Mouse (Mus musculus): Measurements from ENCODE around the gene Dlx2. TPM values are rescaled to one million over a fixed set of nuclear protein-coding genes. Genes with fewer than 3 reads are reported as not detected.
A peak's percentile ranks its signal among the peaks of the same experiment; 100 is the strongest.

The Dlx2 gene
- total and polyA plus RNA-seq, 3 experiments = not detected

DNA sequence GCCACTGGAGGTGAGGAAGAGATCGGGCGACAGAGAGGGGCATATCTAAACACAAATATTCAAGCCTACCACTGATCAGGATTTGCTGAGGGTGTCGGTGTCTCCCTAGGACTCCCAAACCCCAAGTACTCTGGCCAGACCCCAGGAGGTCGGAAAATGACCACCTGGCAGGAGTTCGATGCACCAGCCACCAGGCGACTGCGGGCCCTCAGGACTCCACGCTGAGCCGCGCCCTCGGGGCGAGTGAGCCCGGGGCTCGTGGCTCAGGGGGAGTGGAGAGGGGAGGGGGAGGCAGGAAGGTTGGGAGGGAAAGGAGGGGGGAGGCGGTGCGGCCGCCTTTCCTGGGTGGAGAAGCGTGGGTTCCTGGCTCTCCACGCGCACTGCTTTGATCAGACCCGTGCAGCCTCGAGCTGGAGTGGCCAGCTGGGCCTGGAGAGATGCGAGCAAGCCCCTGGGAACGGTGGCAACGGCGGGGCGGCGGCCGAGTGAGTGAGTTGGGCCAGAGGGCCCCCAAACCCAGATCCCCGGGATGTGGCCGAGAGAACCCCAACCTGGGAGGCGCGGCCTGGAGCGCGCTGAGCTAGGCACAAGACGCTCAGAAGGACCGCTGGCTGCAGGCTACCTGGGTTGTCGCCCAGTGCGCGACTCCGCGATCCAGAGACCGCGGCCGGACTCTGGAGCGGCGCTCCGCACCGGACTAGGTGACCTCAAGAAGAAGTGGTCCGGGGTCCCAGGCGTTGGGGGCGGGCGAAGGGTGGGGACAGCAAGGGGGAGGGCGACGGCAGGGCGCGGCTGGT is 17.6 kb downstream of the Dlx2 start:
- ATAC-seq (ENCODE audit: extremely low read depth, insufficient number of reproducible peaks, low FRiP score, poor library complexity, severe bottlenecking) (no peak), DNase-seq (ENCODE audit: low spot score) (peak; percentile 69)
- peaks cover 58% of the 10 kb centered on the region for H3K4me1 ChIP-seq (ENCODE audit: insufficient read depth, low read depth, low read length)
- peaks cover 12% of the 10 kb centered on the region for H3K36me3 ChIP-seq (replicated peaks)
- H3K27me3 ChIP-seq (ENCODE audit: insufficient read depth, low read length) = peaks cover 53% of the 10 kb centered on the region
- H3K9me3 ChIP-seq (replicated peaks) = no peaks in the 10 kb centered on the region
- H3K4me3 ChIP-seq (ENCODE audit: low read depth, low read length) = peak overlapping the region; percentile 76
- TF ChIP-seq GATA1 (IDR thresholded peaks at IDR 0.05; ENCODE audit: borderline replicate concordance, low read length) (no peak), CTCF (IDR thresholded peaks at IDR 0.05; ENCODE audit: low read depth, low read length) (no peak), POLR2AphosphoS5 (IDR thresholded peaks at IDR 0.05; ENCODE audit: insufficient replicate concordance, low read depth, low read length) (no peak), TAL1 (conservative IDR thresholded peaks at IDR 0.05; ENCODE audit: low read depth, low read length) (no peak), GATA2 (IDR thresholded peaks at IDR 0.05; ENCODE audit: borderline replicate concordance, low read depth, low read length) (no peak)

DNA sequence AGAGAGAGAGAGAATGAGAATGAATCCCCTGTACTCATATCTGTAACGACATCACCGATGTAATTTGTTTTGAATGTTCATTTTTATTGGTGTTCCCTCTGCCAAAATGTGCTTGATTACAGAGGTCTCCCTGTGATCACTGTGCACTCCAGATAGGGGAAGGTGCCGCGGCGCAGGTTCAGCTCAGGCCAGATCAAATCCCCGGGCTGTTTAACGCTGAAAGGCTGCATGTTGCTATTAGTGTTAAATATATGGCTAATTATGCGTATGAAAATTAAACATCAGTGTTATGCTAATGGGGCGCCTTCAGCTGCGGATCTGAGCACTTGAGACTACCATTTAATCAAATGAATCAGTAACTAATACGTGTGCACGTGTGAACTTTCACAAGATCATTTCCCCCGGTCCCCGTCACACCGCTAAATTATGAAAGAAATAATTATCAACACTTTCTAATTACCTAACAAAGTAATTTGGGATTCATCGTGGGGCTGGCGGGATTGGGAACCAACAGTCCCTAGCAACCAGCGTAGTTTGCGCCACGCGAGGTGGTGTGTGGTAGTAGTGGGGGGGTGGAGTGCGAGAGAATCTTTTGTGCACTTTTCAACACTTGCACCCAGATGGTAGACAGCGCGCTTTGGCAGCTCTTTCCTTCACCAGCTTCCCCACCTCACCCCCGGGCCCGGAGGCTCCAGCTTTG is 18.4 kb downstream of the Dlx2 start, which contains the start of gene Dlx1:
TSS of gene Dlx1 (plus strand) at position 100 of the 700 bp plus-strand sequence.
- TF ChIP-seq GATA1 (IDR thresholded peaks at IDR 0.05; ENCODE audit: borderline replicate concordance, low read length) (no peak), TAL1 (conservative IDR thresholded peaks at IDR 0.05; ENCODE audit: low read depth, low read length) (no peak), CTCF (IDR thresholded peaks at IDR 0.05; ENCODE audit: low read depth, low read length) (no peak), GATA2 (IDR thresholded peaks at IDR 0.05; ENCODE audit: borderline replicate concordance, low read depth, low read length) (no peak), POLR2AphosphoS5 (IDR thresholded peaks at IDR 0.05; ENCODE audit: insufficient replicate concordance, low read depth, low read length) (no peak)
- DNase-seq (ENCODE audit: low spot score) = no peak
- ATAC-seq (ENCODE audit: extremely low read depth, insufficient number of reproducible peaks, low FRiP score, poor library complexity, severe bottlenecking) = no peak
- H3K27me3 ChIP-seq (ENCODE audit: insufficient read depth, low read length) = peaks cover 48% of the 10 kb centered on the region
- H3K9me3 ChIP-seq (replicated peaks) = no peaks in the 10 kb centered on the region
- peaks cover 63% of the 10 kb centered on the region for H3K4me1 ChIP-seq (ENCODE audit: insufficient read depth, low read depth, low read length)
- peak within 1 kb of the TSS; percentile 76 for H3K4me3 ChIP-seq (ENCODE audit: low read depth, low read length)
- H3K36me3 ChIP-seq (replicated peaks) = peaks cover 15% of the 10 kb centered on the region

DNA sequence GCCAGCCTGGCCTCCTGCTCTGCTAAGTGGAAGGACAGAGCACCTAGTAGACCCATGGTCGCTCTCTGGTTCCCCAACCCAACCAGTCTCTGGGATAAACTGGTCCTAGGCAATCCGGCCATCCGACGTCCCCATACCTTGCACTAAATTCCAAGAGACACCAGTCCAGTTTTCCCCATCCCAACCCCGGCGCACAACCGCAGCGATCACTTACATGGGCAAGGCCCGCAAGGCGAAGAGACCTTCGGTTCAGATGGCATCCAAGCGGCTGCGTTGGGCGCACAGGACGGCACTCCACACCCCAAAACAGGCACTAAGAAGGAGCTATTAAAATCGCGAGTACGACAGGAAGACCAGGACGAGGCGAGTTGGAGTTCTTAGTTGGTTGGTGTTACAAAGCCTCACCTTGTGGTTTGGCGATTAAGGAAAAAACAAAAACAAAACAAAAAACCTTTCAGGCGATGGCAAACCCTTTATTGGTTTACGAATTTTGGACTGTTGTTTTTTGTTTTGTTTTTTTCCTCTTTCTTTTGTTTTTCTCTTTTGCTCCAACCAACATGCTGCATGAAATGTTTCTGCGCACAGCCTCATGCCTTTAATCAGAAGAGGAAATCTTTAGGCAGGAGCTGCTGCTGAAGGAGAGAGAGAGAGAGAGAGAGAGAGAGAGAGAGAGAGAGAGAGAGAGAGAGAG is 19.1 kb downstream of the Dlx2 start:
- Histone ChIP-seq H3K4me1 (ENCODE audit: insufficient read depth, low read depth, low read length) (peaks cover 65% of the 10 kb centered on the region), H3K4me3 (ENCODE audit: low read depth, low read length) (peak overlapping the region; percentile 33; the same call in 1 of the 2 replicates), H3K36me3 (replicated peaks) (peaks cover 12% of the 10 kb centered on the region), H3K9me3 (replicated peaks) (no peaks in the 10 kb centered on the region), H3K27me3 (ENCODE audit: insufficient read depth, low read length) (peaks cover 41% of the 10 kb centered on the region)
- ATAC-seq (ENCODE audit: extremely low read depth, insufficient number of reproducible peaks, low FRiP score, poor library complexity, severe bottlenecking) = no peak
- DNase-seq (ENCODE audit: low spot score) = no peak
- no peak for TF ChIP-seq GATA2 (IDR thresholded peaks at IDR 0.05; ENCODE audit: borderline replicate concordance, low read depth, low read length)
- no peak for TF ChIP-seq POLR2AphosphoS5 (IDR thresholded peaks at IDR 0.05; ENCODE audit: insufficient replicate concordance, low read depth, low read length)
- TF ChIP-seq CTCF (IDR thresholded peaks at IDR 0.05; ENCODE audit: low read depth, low read length) = no peak
- no peak for TF ChIP-seq GATA1 (IDR thresholded peaks at IDR 0.05; ENCODE audit: borderline replicate concordance, low read length)
- no peak for TF ChIP-seq TAL1 (conservative IDR thresholded peaks at IDR 0.05; ENCODE audit: low read depth, low read length)

DNA sequence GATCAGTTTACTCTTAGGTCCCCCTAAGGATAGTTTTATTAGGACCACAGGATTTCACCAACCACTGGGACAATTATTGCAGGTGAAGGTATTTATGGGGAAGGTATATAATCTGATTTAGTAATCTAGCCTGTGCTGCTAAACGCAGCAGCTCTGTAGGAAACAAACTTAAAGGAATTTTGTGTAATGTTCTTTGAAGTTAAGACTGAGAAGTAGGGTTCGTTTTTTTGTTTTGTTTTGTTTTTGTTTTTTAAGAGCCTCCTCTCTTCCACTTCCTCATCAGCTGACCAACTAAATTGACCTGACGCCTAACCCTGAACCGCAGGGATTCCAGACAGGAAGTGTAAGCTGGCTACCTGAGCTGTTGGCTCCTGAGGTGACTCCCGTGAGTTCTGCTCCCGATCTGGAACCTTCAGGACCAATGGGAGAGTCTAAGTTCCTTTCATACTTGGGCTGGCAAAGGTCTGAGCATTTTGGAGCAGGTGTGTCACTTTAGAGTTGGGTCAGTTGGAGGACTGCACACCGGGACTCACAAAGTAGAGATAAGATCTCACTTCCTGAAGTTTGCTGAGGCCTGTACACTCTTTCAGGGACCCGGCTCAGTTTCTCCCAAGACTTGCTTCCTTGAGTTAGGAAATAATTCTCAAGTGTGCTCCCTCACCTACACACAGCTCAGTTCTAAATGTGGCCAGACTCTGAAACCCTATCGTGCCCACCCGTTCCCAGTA is 19.8 kb downstream of the Dlx2 start:
- Histone ChIP-seq H3K36me3 (replicated peaks) (peaks cover 6% of the 10 kb centered on the region), H3K9me3 (replicated peaks) (no peaks in the 10 kb centered on the region), H3K27me3 (ENCODE audit: insufficient read depth, low read length) (peaks cover 34% of the 10 kb centered on the region), H3K4me1 (ENCODE audit: insufficient read depth, low read depth, low read length) (peaks cover 58% of the 10 kb centered on the region), H3K4me3 (ENCODE audit: low read depth, low read length) (no peak overlapping the region; the same call in 1 of the 2 replicates)
- no peak for DNase-seq (ENCODE audit: low spot score)
- TF ChIP-seq GATA2 (IDR thresholded peaks at IDR 0.05; ENCODE audit: borderline replicate concordance, low read depth, low read length) = no peak
- TF ChIP-seq CTCF (IDR thresholded peaks at IDR 0.05; ENCODE audit: low read depth, low read length) = no peak
- ATAC-seq (ENCODE audit: extremely low read depth, insufficient number of reproducible peaks, low FRiP score, poor library complexity, severe bottlenecking) = no peak

DNA sequence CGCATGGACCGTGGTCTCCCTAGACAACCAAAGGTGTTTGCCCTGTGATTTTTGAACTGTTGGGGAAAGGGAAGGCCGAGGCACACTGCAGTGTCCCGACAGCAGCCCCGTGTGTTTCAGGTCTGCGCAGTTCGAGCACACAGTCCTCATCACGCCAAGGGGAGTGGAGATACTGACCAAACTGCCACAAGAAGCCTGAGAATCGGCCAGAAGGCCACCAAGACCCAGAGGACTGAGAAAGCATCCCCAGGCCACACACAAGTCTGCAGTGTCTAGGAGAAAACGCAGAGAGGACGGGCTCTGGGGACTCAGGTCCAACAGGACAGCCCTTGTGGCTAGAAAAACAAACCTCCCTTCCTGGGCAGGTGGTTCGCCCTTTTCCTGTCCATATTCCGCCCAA is 21.8 kb downstream of the Dlx2 start:
- Histone ChIP-seq H3K4me3 (ENCODE audit: low read depth, low read length) (no peak overlapping the region), H3K27me3 (ENCODE audit: insufficient read depth, low read length) (peaks cover 14% of the 10 kb centered on the region; the same call in 1 of the 2 replicates), H3K9me3 (replicated peaks) (no peaks in the 10 kb centered on the region), H3K36me3 (replicated peaks) (peaks cover 14% of the 10 kb centered on the region), H3K4me1 (ENCODE audit: insufficient read depth, low read depth, low read length) (peaks cover 45% of the 10 kb centered on the region)
- ATAC-seq (ENCODE audit: extremely low read depth, insufficient number of reproducible peaks, low FRiP score, poor library complexity, severe bottlenecking) = no peak
- DNase-seq (ENCODE audit: low spot score) = no peak
- TF ChIP-seq TAL1 (conservative IDR thresholded peaks at IDR 0.05; ENCODE audit: low read depth, low read length) = no peak
- no peak for TF ChIP-seq GATA1 (IDR thresholded peaks at IDR 0.05; ENCODE audit: borderline replicate concordance, low read length)
- no peak for TF ChIP-seq CTCF (IDR thresholded peaks at IDR 0.05; ENCODE audit: low read depth, low read length)
- TF ChIP-seq GATA2 (IDR thresholded peaks at IDR 0.05; ENCODE audit: borderline replicate concordance, low read depth, low read length) = no peak
